ENCODE assay signal across 9 mouse cellular contexts in genomic region chr3:98046305-98046704, GRCm38 (mm10). TPM values are rescaled to one million over a fixed set of nuclear protein-coding genes. Genes with fewer than 3 reads are reported as not detected.
DNase-seq lines count a peak whose midpoint lies in the region; ATAC-seq and TF ChIP-seq lines count a peak whose summit lies in the region.
"Had no signal": no experiment of that assay in that cellular context is flagged by ENCODE, and none has a peak within 500 bp of the region (broad histone marks: within the 10 kb centered on the region; RNA-seq: fewer than 3 reads in every experiment).

No protein-coding gene starts in this region.

- H3K4me1 ChIP-seq in hindbrain, embryonic 14.5 days (replicated peaks; ENCODE audit: control insufficient read depth, insufficient read depth, low read length), result peaks cover 15% of the 10 kb centered on the region
- H3K4me1 ChIP-seq in hindbrain, embryonic 13.5 days (replicated peaks), result peaks cover 60% of the 10 kb centered on the region
- H3K4me1 ChIP-seq in bone marrow macrophage, adult 2 months (ENCODE audit: control insufficient read depth, insufficient read depth, low read length), result peaks cover 63% of the 10 kb centered on the region
- peaks cover 36% of the 10 kb centered on the region for H3K4me1 ChIP-seq in intestine, embryonic 15.5 days (replicated peaks)
- peaks cover 33% of the 10 kb centered on the region for H3K4me1 ChIP-seq in midbrain, embryonic 11.5 days (ENCODE audit: control insufficient read depth, insufficient read depth, low read length)

- H3K9ac ChIP-seq in hindbrain, embryonic 14.5 days, result no peak overlapping the region
- H3K9ac ChIP-seq in hindbrain, embryonic 13.5 days, result no peak overlapping the region
- no peak overlapping the region for H3K9ac ChIP-seq in intestine, embryonic 15.5 days
- no peak overlapping the region for H3K9ac ChIP-seq in midbrain, embryonic 11.5 days (ENCODE audit: low read length)

- no peaks in the 10 kb centered on the region for H3K27me3 ChIP-seq in hindbrain, embryonic 14.5 days (ENCODE audit: control insufficient read depth, insufficient read depth, low read length)
- no peaks in the 10 kb centered on the region for H3K27me3 ChIP-seq in hindbrain, embryonic 13.5 days
- H3K27me3 ChIP-seq in intestine, embryonic 15.5 days (replicated peaks), result no peaks in the 10 kb centered on the region
- H3K27me3 ChIP-seq in midbrain, embryonic 11.5 days (ENCODE audit: control insufficient read depth, insufficient read depth, low read length), result no peaks in the 10 kb centered on the region

- TF ChIP-seq CTCF in bone marrow macrophage, adult 2 months (IDR thresholded peaks at IDR 0.05; ENCODE audit: low read depth, low read length), result no peak

- no peak overlapping the region for H3K4me2 ChIP-seq in hindbrain, embryonic 14.5 days (replicated peaks)
- no peak overlapping the region for H3K4me2 ChIP-seq in hindbrain, embryonic 13.5 days
- no peak overlapping the region for H3K4me2 ChIP-seq in intestine, embryonic 15.5 days (replicated peaks)
- no peak overlapping the region for H3K4me2 ChIP-seq in midbrain, embryonic 11.5 days

- 61% methylated on average over 8 of the region's 8 CpGs for WGBS in hindbrain, embryonic 14.5 days
- WGBS in hindbrain, embryonic 13.5 days, result 68% methylated on average over 8 of the region's 8 CpGs
- WGBS in intestine, embryonic 15.5 days, result 51% methylated on average over 8 of the region's 8 CpGs
- WGBS in midbrain, embryonic 11.5 days, result 71% methylated on average over 8 of the region's 8 CpGs

- no peak overlapping the region for H3K4me3 ChIP-seq in hindbrain, embryonic 14.5 days (replicated peaks; ENCODE audit: low read length)
- no peak overlapping the region for H3K4me3 ChIP-seq in hindbrain, embryonic 13.5 days
- H3K4me3 ChIP-seq in bone marrow macrophage, adult 2 months (ENCODE audit: insufficient read depth, low read length), result no peak overlapping the region
- H3K4me3 ChIP-seq in intestine, embryonic 15.5 days (replicated peaks), result no peak overlapping the region
- no peak overlapping the region for H3K4me3 ChIP-seq in midbrain, embryonic 11.5 days (ENCODE audit: low read depth, low read length)

- no peak for TF ChIP-seq POLR2A in bone marrow macrophage, adult 2 months (IDR thresholded peaks at IDR 0.05; ENCODE audit: borderline replicate concordance, low read depth, low read length)

- ATAC-seq in hindbrain, embryonic 14.5 days (ENCODE audit: low FRiP score), result no peak
- ATAC-seq in hindbrain, embryonic 13.5 days (ENCODE audit: low FRiP score), result no peak
- ATAC-seq in intestine, embryonic 15.5 days, result peak; percentile 46
- peak; percentile 93 for ATAC-seq in megakaryocyte progenitor cell, adult 5-6 weeks (replicated peaks; ENCODE audit: poor library complexity)
- no peak for ATAC-seq in midbrain, embryonic 11.5 days (ENCODE audit: low FRiP score)

- no peaks in the 10 kb centered on the region for H3K9me3 ChIP-seq in hindbrain, embryonic 14.5 days (ENCODE audit: control insufficient read depth, low read length)
- no peaks in the 10 kb centered on the region for H3K9me3 ChIP-seq in hindbrain, embryonic 13.5 days
- H3K9me3 ChIP-seq in intestine, embryonic 15.5 days, result no peaks in the 10 kb centered on the region
- no peaks in the 10 kb centered on the region for H3K9me3 ChIP-seq in midbrain, embryonic 11.5 days (ENCODE audit: control insufficient read depth, low read length)

- H3K36me3 ChIP-seq in hindbrain, embryonic 14.5 days (replicated peaks; ENCODE audit: control insufficient read depth, insufficient read depth), result no peaks in the 10 kb centered on the region
- H3K36me3 ChIP-seq in hindbrain, embryonic 13.5 days, result no peaks in the 10 kb centered on the region
- no peaks in the 10 kb centered on the region for H3K36me3 ChIP-seq in intestine, embryonic 15.5 days
- H3K36me3 ChIP-seq in midbrain, embryonic 11.5 days (ENCODE audit: control insufficient read depth, insufficient read depth, low read length), result no peaks in the 10 kb centered on the region

- H3K27ac ChIP-seq in hindbrain, embryonic 14.5 days, result peak overlapping the region; percentile 3; the same call in 1 of the 2 replicates
- no peak overlapping the region for H3K27ac ChIP-seq in hindbrain, embryonic 13.5 days
- H3K27ac ChIP-seq in bone marrow macrophage, adult 2 months (ENCODE audit: insufficient read depth, low read depth, low read length), result peak overlapping the region; percentile 70
- no peak overlapping the region for H3K27ac ChIP-seq in intestine, embryonic 15.5 days
- no peak overlapping the region for H3K27ac ChIP-seq in midbrain, embryonic 11.5 days (ENCODE audit: low read depth, low read length)

- DNase-seq in hindbrain, embryonic 14.5 days (ENCODE audit: low spot score), result no peak
- DNase-seq in thymus, postnatal 36 days, result no peak
- DNase-seq in embryo, embryonic 10 days (ENCODE audit: low spot score), result no peak
- no peak for DNase-seq in midbrain, embryonic 11.5 days (ENCODE audit: low spot score, missing footprints)
- DNase-seq: layer of hippocampus, postnatal 36 days had no signal

RNA-seq across cellular contexts. Expression of gene Notch2, which starts 33.0 kb away (rescaled TPM):
- 14.8 and 15.2 TPM in 2 replicates for polyA plus RNA-seq in hindbrain, embryonic 14.5 days (2014; fragmentation: Nextera tagmentation; extraction: Ambion mirVana)
- 11.1 and 12.0 TPM in 2 replicates for polyA plus RNA-seq in hindbrain, embryonic 13.5 days (2015; fragmentation: Nextera tagmentation; extraction: Ambion mirVana)
- 69.2 and 82.2 TPM in 2 replicates for polyA plus RNA-seq in bone marrow macrophage, adult 2 months (2012; ENCODE audit: insufficient read depth, insufficient read length, missing spikeins)
- 15.8 and 17.9 TPM in 2 replicates for polyA plus RNA-seq in intestine, embryonic 15.5 days (2015; fragmentation: Nextera tagmentation; extraction: Ambion mirVana)
- total RNA-seq in megakaryocyte progenitor cell, adult 5-6 weeks (2015), result 23.5 and 23.6 TPM in 2 replicates
- 20.9 and 21.8 TPM in 2 replicates for total RNA-seq in megakaryocyte progenitor cell, adult 5-6 weeks (2017)
- 17.0 and 17.6 TPM in 2 replicates for polyA plus RNA-seq in midbrain, embryonic 11.5 days (2014; fragmentation: Nextera tagmentation; extraction: Ambion mirVana)

Comparison
In these comparisons a context has a peak if more than half of its experiments do, and no peak if none do; other contexts are left out.
1. H3K27ac ChIP-seq: peak in hindbrain, embryonic 14.5 days (single experiment) and bone marrow macrophage, adult 2 months (single experiment); none in hindbrain, embryonic 13.5 days (single experiment), intestine, embryonic 15.5 days (single experiment) and midbrain, embryonic 11.5 days (single experiment).
2. ATAC-seq: peak in intestine, embryonic 15.5 days (single experiment) and megakaryocyte progenitor cell, adult 5-6 weeks (single experiment); none in hindbrain, embryonic 14.5 days (single experiment), hindbrain, embryonic 13.5 days (single experiment) and midbrain, embryonic 11.5 days (single experiment).